Mouse (Mus musculus): Measurements from ENCODE around the gene Nfat5.
A peak's percentile ranks its signal among the peaks of the same experiment; 100 is the strongest.

- TF ChIP-seq CTCF (IDR thresholded peaks at IDR 0.05; ENCODE audit: borderline replicate concordance, insufficient read depth, low read length), result peak; percentile 80
- TF ChIP-seq POLR2A (IDR thresholded peaks at IDR 0.05; ENCODE audit: low read depth, low read length), result no peak
These were observed 30.9 kb downstream of the Nfat5 start for GRCm38 (mm10) chr8:107324142-107324541.

All from embryonic fibroblast, embryonic 13.5 days (primary cell).